Mouse (Mus musculus): ENCODE measurements around the gene Usp5. TPM values are rescaled to one million over a fixed set of nuclear protein-coding genes. Genes with fewer than 3 reads are reported as not detected.

The Usp5 gene
- total RNA-seq, 2 experiments from 2014 or later: 192 to 202 TPM

Other genes starting within 250 kb of the Usp5 start
- gene C1s2, start 193.4 kb downstream of the Usp5 start, total RNA-seq (2021): 1 to 10 TPM in 1 of 2 experiments, under 1 TPM in 1; 0.28 to 1.0 TPM
- gene Lpcat3, start 166.5 kb downstream of the Usp5 start, total RNA-seq (2021): 10 to 100 TPM; 36.9 to 39.8 TPM
- gene Emg1, start 117.3 kb downstream of the Usp5 start, total RNA-seq (2021): 10 to 100 TPM; 56.7 to 56.9 TPM
- gene Phb2, start 117.1 kb downstream of the Usp5 start, total RNA-seq (2021): 100 to 1,000 TPM; 169 to 170 TPM
- gene Ptpn6, start 90.8 kb downstream of the Usp5 start, total RNA-seq (2021): 1 to 10 TPM; 3.3 to 9.2 TPM
- gene Grcc10, start 88.1 kb downstream of the Usp5 start, total RNA-seq (2021): 100 to 1,000 TPM; 334 to 350 TPM
- gene Gm45234, start 73.5 kb downstream of the Usp5 start, total RNA-seq (2021): not detected
- 100 to 1,000 TPM; 174 to 180 TPM for gene Atn1, start 73.0 kb downstream of the Usp5 start, total RNA-seq (2021)
- gene Eno2, start 59.8 kb downstream of the Usp5 start, total RNA-seq (2021): 100 to 1,000 TPM; 190 to 217 TPM
- gene Lrrc23, start 49.8 kb downstream of the Usp5 start, total RNA-seq (2021): 1 to 10 TPM; 2.1 to 4.3 TPM
- 1 to 10 TPM; 4.1 TPM for gene Spsb2, start 20.8 kb downstream of the Usp5 start, total RNA-seq (2021)
- gene Tpi1, start 15.2 kb downstream of the Usp5 start, total RNA-seq (2021): 100 to 1,000 TPM; 275 to 296 TPM
- gene Cdca3, start 63 bp upstream of the Usp5 start, total RNA-seq (2021): 10 to 100 TPM in 1 of 2 experiments, 1 to 10 TPM in 1; 6.9 to 10.8 TPM
- under 1 TPM; 0.32 to 0.46 TPM for gene Gnb3, start 10.8 kb upstream of the Usp5 start, total RNA-seq (2021)
- gene P3h3, start 28.3 kb upstream of the Usp5 start, total RNA-seq (2021): 10 to 100 TPM; 55.9 to 56.1 TPM
- gene Gpr162, start 34.5 kb upstream of the Usp5 start, total RNA-seq (2021): 100 to 1,000 TPM; 145 to 164 TPM
- gene Cd4, start 58.7 kb upstream of the Usp5 start, total RNA-seq (2021): 1 to 10 TPM in 1 of 2 experiments, under 1 TPM in 1; 0.52 to 1.2 TPM
- gene Lag3, start 82.2 kb upstream of the Usp5 start, total RNA-seq (2021): 1 to 10 TPM; 1.7 to 2.3 TPM
- gene Ptms, start 90.6 kb upstream of the Usp5 start, total RNA-seq (2021): 1,000 to 10,000 TPM; 1,603 to 1,633 TPM
- 100 to 1,000 TPM; 467 to 469 TPM for gene Mlf2, start 101.9 kb upstream of the Usp5 start, total RNA-seq (2021)
- 10 to 100 TPM; 67.8 to 72.6 TPM for gene Cops7a, start 136.1 kb upstream of the Usp5 start, total RNA-seq (2021)
- 10 to 100 TPM; 89.1 to 97.3 TPM for gene Pianp, start 167.2 kb upstream of the Usp5 start, total RNA-seq (2021)
- 10 to 100 TPM; 51.8 to 56.1 TPM for gene Zfp384, start 179.7 kb upstream of the Usp5 start, total RNA-seq (2021)
- 10 to 100 TPM; 67.4 to 72.0 TPM for gene Ing4, start 210.3 kb upstream of the Usp5 start, total RNA-seq (2021)
- 10 to 100 TPM; 11.7 to 13.0 TPM for gene Acrbp, start 220.2 kb upstream of the Usp5 start, total RNA-seq (2021)
- 1 to 10 TPM; 1.3 TPM for gene Lpar5, start 238.4 kb upstream of the Usp5 start, total RNA-seq (2021)

Data from left cerebral cortex, postnatal 4 days (tissue).